Mouse (Mus musculus) left cerebral cortex, postnatal 4 days (tissue): ENCODE measurements around the gene Pik3r2. TPM values are rescaled to one million over a fixed set of nuclear protein-coding genes. Genes with fewer than 3 reads are reported as not detected.

Source experiments
- DNase-seq: peaks from one replicate; pipeline ENCODE4 v3.0.0-alpha.2; 2022
- intact Hi-C: fragments of 180-260 bp; cut with DNase I; formaldehyde crosslinking; loops from one replicate; pipeline ENCODE4 v1.15.1; 2025
- total RNA-seq, 2 experiments: library from RNA; stranded (reverse); gene quantifications; 2 replicates each; pipeline ENCODE4 v1.2.3; 2021

The Pik3r2 gene
- total RNA-seq, 2 experiments from 2014 or later = 187 to 198 TPM

DNA sequence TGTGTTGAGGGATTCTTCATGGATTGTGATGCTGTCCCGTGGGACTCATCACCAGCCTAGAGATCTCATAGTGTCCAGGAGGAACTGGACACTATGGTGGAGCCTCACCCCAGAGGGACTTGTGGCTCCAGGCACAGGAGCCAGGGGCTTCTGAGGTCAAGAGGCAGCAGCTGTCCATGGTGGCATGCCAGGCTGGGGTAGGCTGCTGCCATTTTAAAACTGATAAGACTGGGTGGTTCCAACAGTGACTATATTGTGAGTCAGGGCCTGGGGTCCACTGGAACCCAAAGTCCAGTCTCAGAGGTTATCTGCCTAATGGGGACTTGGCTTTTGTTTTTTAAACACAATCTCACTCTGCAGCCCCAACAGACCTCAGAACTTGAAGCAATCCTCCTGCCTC is 25.3 kb upstream of the Pik3r2 start:
- intact Hi-C loops = no loop called here
- DNase-seq = no peak

DNA sequence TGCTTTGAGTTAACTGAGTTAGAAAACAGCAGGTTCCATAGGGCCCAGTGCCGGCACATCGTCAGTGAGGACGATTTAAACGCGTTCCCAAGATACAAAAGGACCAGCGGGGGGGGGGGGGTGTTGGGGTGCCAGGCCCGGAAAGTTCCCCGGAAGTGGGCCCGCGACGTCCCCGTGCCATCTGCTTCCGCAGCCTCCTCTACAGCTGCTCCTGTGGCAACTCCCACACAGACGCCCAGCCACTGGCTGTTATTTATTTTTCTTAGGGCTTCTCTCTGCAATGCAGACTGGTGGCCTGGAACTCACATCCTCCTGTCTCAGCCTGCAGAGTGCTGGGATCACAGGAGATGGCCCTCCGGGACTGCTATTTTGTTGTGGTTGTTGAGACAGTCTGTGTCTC is 24.6 kb upstream of the Pik3r2 start:
- no peak for DNase-seq
- intact Hi-C loops = no loop called here

DNA sequence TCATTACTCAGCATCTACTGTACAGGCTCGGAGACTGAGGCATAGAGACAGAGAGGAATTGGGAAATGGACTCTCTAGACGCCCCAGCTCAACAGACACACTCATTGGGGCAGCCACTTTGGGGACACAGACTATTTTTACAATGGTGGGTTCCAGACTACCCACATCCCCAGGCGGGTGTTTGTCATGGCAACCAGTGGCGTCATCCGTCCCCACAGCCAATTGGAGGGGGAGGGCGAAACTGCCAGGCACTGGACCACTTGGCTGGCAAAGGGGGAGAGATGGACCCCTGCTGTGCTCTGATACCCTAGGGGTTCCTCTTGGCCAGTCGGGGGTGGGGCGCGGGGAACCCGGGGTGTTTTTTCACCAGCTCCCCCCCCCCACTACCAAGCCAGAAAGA is 24.1 kb upstream of the Pik3r2 start:
- intact Hi-C loops = no loop called here
- no peak for DNase-seq

DNA sequence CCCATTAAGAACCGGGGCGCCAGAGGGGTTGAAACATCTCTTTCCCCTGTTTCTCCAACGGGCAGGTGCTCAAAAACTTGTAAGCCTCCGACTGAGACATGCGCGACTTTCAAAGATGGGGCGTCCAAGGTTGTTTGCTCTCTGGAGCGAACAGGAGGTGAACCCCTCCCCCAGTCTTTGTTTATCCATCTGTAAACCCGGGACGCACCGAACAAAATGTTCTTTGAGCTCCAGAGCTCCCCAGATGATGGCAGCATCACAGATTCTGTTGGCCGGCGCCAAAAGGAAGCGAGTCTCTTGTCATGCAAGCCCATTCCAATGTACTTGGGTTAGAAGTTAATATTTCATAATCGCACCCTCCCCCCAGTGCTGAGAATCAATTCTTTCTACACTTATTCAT is 21.8 kb upstream of the Pik3r2 start:
- intact Hi-C loops = no loop called here
- DNase-seq = no peak

DNA sequence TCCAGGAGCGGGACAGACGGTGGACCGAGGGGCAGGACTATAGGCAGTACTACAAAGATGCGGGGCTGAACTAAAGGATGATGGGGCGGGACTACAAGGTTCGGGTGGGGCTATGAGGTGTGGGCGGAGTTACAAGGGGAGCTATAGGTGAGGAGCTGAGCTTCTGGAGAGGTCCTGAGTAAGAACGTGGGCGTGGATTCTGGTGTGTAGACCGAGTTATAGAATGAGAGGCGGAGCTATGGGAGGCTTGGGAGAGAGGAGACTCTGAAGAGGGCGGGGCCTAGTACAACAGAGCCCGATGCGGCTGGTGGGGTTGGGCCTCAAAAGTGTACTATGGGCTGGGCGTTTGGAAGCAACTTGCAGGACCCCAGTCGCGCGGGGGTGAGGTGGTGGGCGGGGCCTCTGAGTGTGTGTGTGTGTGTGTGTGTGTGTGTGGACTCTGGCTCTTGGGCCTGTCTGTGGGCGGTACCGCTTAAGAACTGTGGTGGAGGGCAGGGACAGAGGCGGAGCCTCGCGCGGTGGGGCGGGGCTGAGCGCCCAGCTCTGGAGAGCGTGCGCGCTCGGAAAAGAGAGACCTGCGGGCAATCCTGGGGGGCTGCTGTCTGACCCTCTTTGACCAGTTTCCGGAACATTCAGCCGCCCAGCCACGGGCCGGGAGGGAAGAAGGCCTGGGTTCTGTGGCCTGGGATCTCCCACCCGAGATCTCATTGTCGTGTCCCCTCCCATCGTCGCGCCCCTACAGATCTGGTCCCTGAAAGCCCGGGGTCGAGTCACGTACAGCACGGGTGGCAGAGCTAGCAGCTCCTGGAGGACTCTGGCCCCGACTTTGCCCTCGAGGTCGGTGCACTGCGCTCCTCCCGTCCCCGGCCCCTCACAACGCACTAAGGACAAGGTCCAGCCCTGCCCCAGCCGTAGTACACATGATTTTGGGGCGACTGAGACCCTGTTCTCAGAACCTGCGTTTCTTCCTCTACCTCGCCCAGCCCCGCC is 20.9 kb upstream of the Pik3r2 start:
- peak; percentile 78 for DNase-seq
- intact Hi-C loops = no loop called here

DNA sequence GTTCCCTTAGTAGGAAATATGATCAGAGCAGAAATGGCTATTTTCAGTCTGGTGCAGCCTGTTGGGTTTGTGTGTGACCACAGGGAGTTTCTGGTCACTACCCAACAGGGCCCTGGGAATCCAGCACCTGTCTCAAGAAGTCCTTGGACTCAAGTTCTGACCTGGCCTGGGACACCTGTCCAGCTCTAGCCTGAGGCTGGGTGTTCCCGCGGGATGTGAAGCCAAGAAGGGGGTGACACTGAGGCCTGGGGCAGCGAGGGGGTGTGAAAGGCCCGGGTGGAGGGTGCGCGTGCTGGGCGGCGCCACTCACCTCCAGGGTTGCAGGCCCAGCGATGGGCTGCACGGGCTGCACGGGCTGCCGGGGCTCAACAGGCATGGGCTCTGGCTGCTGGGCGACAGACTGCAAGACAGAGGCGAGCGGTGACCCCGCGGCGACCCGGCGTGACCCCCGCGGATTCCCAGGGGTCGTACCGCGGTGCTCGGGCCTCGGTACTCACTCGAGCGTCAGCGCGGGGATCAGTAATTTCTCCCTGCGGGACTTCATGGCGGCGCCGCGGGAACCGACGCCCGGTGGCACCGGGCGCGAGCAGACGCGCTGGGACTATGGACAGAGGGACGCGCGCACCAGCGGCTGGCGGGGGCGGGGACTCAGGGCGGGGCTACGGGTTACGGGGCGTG is 20.0 kb upstream of the Pik3r2 start:
- peak; percentile 82 for DNase-seq
- intact Hi-C loops = no loop called here

DNA sequence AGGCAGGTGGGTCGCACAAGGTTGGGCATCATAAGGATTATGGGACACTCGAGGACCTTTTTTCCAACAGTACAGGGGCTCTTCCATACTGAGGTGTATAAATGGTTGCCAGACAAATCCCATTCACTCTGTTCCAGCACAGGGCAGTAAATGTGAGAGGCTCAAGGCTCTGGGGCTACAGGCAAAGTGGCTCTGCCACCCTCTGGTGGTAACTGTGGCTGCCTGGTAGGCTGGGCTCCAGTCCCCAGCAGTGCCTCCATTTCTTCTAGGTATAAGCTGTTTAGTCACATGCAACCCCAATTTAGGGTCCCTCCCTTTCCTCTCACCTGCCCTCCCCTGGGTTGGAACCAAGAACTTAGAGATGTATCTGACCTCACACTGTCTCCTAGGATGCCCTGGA is 18.9 kb upstream of the Pik3r2 start:
- DNase-seq = no peak
- intact Hi-C loops = no loop called here

DNA sequence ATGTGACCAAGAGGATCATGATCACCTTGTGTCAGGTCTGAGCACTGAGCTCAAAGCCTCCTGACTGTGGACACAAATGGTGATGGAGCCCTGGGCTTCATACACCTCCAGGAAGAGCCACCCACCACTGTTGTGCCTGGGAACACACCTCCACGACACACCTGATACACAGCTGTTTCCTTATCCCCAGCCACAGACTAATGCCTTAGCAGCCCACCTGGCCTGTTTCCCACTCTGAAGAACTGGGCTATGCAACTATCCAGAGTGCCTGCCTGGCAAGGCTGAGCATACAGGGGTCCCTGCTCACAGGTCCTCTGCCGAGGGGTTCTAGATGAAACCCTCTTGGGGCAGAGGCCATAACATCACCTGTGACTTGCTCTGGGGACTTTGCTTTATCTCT is 17.7 kb upstream of the Pik3r2 start:
- no peak for DNase-seq
- intact Hi-C loops = no loop called here

DNA sequence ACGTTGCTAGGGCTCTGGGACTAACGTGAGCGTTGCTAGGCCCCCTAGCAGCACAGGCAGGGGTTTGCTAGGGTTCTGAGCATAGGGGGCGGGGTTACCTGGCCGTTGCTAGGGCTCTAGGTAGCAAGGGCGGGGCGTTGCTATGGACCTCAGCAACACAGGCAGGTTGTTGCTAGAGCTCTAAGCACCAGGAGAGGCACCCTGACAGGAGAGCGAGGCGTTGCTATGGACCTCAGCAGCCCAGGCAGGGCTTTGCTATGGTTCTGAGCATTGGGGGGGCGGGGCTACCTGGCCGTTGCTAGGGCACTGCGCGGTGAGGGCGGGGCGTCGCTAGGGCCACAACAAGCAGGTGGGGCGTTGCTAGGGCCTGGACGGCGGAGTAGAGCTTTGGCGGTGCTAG is 16.2 kb upstream of the Pik3r2 start:
- DNase-seq = peak; percentile 75
- intact Hi-C loops = no loop called here

DNA sequence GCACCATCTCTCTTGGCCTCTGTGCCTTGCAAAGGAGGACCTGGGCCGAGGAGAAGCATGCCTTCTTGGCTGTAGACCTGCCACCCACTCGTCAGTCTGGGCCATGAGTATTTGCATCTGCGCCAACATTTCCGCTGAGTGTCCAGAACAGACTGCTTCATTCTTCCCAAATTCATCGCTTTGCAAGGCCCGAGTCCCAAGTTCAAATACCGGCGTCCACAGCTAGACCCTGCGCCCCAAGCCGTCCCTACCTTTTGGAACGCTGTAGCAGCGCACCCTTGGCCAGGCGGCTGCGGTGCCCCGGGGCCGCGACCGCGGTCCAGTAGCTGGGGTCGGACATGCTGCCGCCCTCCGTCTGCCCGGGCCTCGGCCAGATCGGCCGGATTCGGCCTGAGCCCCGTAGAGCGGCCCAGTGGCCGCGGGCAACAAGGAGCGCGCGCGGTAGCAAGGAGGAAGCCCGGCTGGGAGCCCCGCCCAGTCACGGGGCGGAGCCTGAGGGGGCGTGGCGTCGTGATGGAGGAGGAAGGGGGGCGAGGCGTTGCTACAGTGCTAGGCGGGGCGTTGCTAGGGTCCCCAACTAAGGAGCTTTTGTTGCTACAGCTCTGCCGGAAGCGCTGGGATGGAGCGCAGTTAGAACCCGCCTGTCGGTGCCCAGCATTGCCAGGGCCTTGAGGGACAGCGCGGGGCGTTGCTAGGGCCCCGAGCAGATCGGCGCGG is 15.6 kb upstream of the Pik3r2 start:
- intact Hi-C loops = no loop called here
- peak; percentile 98 for DNase-seq

DNA sequence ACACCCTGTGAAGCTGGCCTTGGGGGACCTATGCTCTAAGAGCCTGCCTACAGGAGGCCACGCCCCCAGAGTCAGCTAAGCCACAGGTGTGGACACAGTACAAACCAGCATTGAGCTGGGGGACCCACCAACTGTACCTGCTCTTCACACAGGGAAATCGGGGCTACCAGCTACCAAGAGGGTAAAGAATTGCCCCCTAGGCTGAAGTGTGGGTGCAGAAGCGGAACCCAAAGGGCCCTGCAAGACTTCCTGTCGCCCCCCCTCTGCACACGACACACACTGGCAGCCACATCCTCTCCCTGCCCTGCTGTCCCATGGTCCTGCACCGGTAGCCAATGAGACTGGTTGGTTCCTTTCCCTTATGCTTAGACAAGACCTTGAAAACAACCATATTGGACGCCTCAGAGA is 14.8 kb upstream of the Pik3r2 start:
- DNase-seq = no peak
- intact Hi-C loops = no loop called here

DNA sequence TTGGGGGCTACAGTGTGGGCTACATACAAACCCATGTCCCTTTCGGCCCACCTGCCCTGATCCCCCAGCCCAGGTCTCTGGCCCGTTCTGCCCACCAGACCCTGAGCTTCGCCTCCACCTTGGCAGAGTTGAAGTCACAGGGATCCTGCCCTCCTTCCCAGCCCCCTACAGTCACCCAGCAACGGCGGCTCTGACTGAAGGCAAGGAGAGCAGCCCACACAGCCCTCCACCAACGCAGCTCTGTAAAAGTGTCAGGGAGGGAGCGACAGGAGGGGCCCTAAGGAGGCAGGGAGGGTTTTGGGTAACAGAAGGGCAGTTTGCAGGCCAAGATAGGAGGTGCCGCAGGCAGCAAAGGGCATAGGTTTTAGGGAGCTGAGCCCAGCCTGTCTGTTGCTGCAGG is 14.3 kb upstream of the Pik3r2 start:
- DNase-seq = no peak
- intact Hi-C loops = no loop called here

DNA sequence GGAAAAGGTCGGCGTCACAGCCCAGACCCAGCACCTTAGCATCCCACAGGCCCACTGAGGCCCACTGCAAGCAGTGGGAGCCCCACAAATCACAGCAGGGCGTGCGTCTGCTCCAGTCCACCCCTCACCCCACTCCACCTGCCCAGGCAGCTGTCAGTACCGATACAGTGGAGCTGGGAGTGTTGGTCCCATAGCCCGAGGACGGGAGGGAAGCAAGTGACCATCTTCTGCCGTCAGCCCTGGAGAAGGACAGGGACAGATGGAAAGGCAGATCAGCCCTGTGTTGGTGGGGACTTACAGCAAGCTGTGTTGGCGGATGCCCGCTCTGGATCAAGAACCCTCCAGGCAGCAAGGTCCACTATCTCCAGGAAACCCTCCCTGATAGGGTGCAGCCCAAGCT is 12.5 kb upstream of the Pik3r2 start:
- intact Hi-C loops = no loop called here
- DNase-seq = no peak

DNA sequence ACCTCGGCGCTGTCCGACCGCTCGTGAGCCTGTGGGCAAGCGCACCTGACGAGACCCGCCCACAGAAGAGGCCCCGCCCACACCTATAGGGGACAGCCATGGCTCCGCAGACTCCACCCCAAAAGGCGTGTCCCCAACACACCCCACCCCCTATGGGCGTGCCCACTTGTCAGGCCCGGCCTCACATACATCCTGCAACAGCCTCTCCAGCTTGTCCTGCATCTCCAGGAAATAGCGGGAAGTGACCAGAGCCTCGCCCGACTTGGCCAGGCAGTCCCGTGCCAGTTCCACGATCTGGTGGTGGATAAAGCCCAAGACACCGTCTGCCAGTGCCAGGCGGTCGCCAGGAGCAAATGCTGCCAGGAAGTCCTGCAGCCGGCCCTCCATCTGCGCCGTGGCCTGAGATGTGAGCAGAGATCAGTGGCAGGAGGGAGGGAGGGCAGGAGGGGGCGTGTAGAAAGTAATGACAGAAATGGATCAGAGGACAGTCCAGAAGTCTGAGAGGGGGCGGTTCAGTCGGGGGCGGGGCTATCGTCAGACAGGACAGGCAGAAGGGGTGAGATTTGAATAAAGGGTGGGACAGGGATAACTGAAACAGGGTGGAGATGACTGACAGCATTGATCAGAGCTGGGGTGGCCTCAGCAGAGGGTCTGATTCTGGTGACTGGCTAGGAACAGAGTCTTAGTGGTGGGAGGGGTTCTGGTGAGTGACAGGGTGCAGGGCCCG is 11.6 kb upstream of the Pik3r2 start:
- DNase-seq = peak; percentile 80
- intact Hi-C loops = no loop called here

DNA sequence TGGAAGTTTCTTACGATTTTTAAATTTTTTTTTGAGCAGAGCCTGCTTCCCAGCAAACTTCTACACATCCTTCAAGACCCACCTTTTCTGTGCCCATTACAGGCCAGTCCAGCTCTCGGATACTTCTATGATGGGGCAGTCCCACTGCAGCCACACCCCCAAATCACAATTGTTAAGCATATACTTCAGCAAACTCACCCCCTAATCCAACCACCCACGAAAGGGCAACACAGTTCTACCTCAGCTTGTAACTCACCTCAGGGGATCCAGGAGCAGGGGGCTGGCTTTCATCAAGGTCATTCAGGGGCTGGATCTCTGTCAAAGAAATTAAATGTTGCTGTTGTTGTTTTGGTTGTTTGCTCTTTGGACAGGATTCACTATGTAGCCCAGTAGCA is 10.5 kb upstream of the Pik3r2 start:
- no peak for DNase-seq
- intact Hi-C loops = no loop called here

DNA sequence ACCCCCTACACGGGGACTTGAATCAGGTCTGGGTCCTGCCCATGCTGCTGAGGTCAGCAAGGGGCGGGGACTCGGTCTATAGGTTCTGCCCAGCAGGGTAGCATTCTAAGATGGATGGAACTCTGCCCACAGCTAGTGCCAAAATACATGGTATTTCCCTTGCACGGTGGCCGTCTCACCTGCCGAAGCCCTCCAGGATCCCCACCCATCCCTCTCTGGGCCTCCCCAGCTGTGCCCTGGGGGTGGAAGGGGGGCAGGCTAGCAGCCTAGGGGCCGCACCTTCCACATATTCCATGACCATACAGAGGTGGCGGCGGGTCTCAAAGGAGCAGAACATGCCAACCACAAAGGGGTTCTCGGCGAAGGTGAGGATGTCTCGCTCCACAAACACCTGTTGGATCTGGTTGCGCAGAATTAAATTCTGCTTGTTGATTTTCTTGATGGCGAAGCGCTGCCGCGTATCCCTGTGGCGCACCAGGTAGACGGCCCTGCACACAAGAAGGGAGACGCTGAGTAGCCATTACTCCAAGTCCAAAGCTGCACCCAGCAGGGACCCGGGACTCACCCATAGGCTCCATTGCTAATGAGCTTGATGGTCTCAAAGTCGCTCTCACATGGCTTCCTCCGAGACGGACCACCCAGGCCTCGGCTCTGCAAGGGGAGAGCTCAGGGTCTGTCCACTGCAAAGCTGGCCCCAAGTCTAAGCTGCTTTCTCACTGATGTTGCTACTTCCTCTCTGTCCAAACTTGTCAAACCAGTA is 10.0 kb upstream of the Pik3r2 start:
- DNase-seq = no peak
- intact Hi-C loops = no loop called here

DNA sequence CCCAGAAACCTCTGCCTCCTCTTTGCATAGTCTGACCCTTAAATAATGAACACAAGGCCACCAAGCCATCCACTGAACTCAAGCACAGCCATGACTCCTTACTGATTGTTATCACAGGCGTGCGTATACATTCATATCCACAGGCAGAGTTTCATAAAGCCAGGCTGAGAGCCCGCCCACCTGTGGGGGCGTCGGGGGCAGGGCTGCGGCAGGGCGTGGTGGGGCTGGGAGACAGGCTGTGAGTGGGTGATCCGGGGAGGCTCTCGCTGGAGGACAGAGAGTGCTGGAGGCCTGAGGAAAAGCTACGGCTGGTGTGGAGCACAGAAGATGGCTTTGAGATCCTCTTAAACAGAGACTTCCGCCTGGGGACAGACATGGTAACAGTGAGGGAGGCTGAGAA is 3.6 kb upstream of the Pik3r2 start:
- intact Hi-C loops = no loop called here

DNA sequence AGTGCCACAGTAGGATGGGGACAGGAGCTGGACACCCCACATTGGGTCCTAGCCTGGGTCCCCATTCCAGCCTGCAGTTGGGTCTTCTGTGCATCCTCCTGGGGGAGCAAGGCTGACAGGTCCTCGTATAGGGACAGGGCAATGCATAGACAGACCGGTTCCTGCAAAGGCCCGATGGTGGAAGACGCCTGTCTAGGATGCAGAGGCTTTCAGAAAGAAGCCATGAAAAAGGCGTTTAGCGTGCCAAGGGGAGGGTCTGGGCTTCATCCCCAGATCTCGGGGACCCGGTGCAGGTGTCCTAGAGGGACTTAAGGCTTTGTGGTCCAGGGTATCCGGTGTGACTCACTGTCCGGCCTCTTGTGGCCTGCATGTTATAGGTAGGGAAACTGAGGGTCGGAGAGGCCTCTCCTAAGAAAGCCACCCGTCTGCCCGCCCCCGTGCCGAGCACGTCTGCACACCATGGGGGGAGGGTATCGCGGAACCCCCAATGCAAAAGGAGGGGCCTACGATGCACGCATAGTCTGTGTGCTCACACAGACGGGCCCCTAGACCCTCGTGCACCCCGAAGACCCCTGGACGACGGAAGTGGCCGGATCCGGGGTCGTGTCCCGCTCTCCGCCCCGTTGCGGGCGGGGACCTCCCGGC is 540 bp downstream of the Pik3r2 start:
- intact Hi-C loops = no loop called here
- DNase-seq = no peak

More for the DNA sequence above, 3.6 kb upstream of the Pik3r2 start:
- DNase-seq = no peak

DNA sequence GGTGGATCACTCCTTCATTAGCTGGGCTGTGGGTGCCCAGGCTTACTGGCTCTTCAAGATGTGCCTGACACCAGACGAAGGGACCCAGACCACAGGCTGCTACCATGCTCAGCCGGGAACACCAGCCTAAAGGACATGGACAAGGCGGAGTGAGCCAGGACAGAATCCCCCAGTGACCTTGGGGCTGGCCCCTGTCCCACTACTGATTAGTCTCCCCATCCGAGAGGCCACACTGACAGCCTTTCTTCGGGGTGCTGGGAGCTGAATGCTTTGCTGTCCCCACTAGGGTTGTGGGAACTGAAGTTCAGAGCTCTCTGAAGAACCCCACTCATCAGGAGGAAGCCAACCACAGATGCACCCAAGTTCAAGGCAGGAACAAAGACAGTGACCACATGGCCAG is 1.3 kb downstream of the Pik3r2 start:
- intact Hi-C loops = no loop called here
- peak; percentile 45 for DNase-seq

DNA sequence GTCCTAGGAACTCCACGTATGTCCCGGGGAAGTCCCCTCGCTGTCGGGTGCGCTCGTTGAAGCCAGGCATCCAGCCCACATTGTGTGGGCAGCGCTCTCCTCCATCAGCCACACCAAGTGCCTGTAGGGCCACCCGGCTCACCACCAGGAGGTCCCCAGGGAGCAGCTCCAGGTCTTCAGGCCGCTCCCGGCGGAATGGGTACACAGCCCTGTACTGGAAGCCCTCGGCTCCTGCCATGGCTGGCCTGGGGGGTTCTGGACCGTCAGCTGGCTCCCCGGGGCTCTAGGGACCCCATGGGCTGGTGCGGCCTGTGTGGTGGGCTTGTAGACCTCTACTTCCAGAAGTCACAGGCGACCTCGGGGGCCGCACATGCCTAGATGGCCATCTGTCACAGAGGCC is 1.8 kb downstream of the Pik3r2 start:
- intact Hi-C loops = no loop called here
- DNase-seq = peak; percentile 42
